16 mouse cellular contexts compared by ENCODE assay signal in genomic region chr3:116267036-116267654, GRCm38 (mm10). TPM values are rescaled to one million over a fixed set of nuclear protein-coding genes. Genes with fewer than 3 reads are reported as not detected.
DNase-seq lines count a peak whose midpoint lies in the region; ATAC-seq and TF ChIP-seq lines count a peak whose summit lies in the region.
"Had no signal": no experiment of that assay in that cellular context is flagged by ENCODE, and none has a peak within 500 bp of the region (broad histone marks: within the 10 kb centered on the region; RNA-seq: fewer than 3 reads in every experiment).

No protein-coding gene starts in this region.

- no peaks in the 10 kb centered on the region for H3K9me3 ChIP-seq in forebrain, embryonic 15.5 days
- no peaks in the 10 kb centered on the region for H3K9me3 ChIP-seq in forebrain, embryonic 14.5 days (replicated peaks; ENCODE audit: control insufficient read depth, low read length)
- H3K9me3 ChIP-seq in kidney, postnatal 0 days (replicated peaks; ENCODE audit: low read length), result no peaks in the 10 kb centered on the region
- H3K9me3 ChIP-seq in embryonic facial prominence, embryonic 14.5 days (ENCODE audit: control insufficient read depth, low read length), result no peaks in the 10 kb centered on the region
- no peaks in the 10 kb centered on the region for H3K9me3 ChIP-seq in midbrain, embryonic 15.5 days
- H3K9me3 ChIP-seq: heart, embryonic 15.5 days; lung, embryonic 15.5 days had no signal

- no peak overlapping the region for H3K9ac ChIP-seq in forebrain, embryonic 15.5 days (replicated peaks)
- H3K9ac ChIP-seq in forebrain, embryonic 14.5 days (ENCODE audit: low read length), result no peak overlapping the region
- H3K9ac ChIP-seq in kidney, postnatal 0 days (ENCODE audit: low read depth, low read length), result no peak overlapping the region
- H3K9ac ChIP-seq in embryonic facial prominence, embryonic 14.5 days (ENCODE audit: low read depth, low read length), result no peak overlapping the region
- no peak overlapping the region for H3K9ac ChIP-seq in midbrain, embryonic 15.5 days
- H3K9ac ChIP-seq: heart, embryonic 15.5 days; lung, embryonic 15.5 days had no signal

- no peaks in the 10 kb centered on the region for H3K36me3 ChIP-seq in forebrain, embryonic 15.5 days
- no peaks in the 10 kb centered on the region for H3K36me3 ChIP-seq in forebrain, embryonic 14.5 days (ENCODE audit: control insufficient read depth, insufficient read depth, low read length)
- no peaks in the 10 kb centered on the region for H3K36me3 ChIP-seq in kidney, postnatal 0 days (ENCODE audit: insufficient read depth, low read length)
- H3K36me3 ChIP-seq in embryonic facial prominence, embryonic 14.5 days (ENCODE audit: control insufficient read depth, insufficient read depth, low read length), result no peaks in the 10 kb centered on the region
- H3K36me3 ChIP-seq in midbrain, embryonic 15.5 days (replicated peaks), result no peaks in the 10 kb centered on the region
- H3K36me3 ChIP-seq: heart, embryonic 15.5 days; lung, embryonic 15.5 days had no signal

- intact Hi-C loops in heart, postnatal 25 days (cut with DNase I), result no loop called here

- TF ChIP-seq CTCF in kidney, postnatal 0 days (IDR thresholded peaks at IDR 0.05; ENCODE audit: low read depth), result no peak

- no peak for DNase-seq in forebrain, embryonic 14.5 days (ENCODE audit: low spot score)
- DNase-seq in kidney, postnatal 0 days (ENCODE audit: low spot score), result no peak
- no peak for DNase-seq in kidney, postnatal 36 days
- DNase-seq in embryonic facial prominence, embryonic 14.5 days (ENCODE audit: low spot score), result no peak
- no peak for DNase-seq in right cerebral cortex, adult 18-20 months
- no peak for DNase-seq in heart, postnatal 25 days (ENCODE audit: low spot score)
- DNase-seq: B cell, adult 2 months; cerebellum, postnatal 14 days; gastrocnemius, postnatal 25 days; kidney, postnatal 14 days; right cerebral cortex, postnatal 25 days had no signal

- no peak overlapping the region for H3K4me3 ChIP-seq in forebrain, embryonic 15.5 days
- no peak overlapping the region for H3K4me3 ChIP-seq in forebrain, embryonic 14.5 days (ENCODE audit: low read depth, low read length)
- no peak overlapping the region for H3K4me3 ChIP-seq in kidney, postnatal 0 days (replicated peaks; ENCODE audit: low read depth, low read length)
- H3K4me3 ChIP-seq in embryonic facial prominence, embryonic 14.5 days (ENCODE audit: low read depth, low read length), result no peak overlapping the region
- H3K4me3 ChIP-seq in midbrain, embryonic 15.5 days, result no peak overlapping the region
- H3K4me3 ChIP-seq: heart, embryonic 15.5 days; lung, embryonic 15.5 days had no signal

- no peaks in the 10 kb centered on the region for H3K4me1 ChIP-seq in forebrain, embryonic 15.5 days
- no peaks in the 10 kb centered on the region for H3K4me1 ChIP-seq in forebrain, embryonic 14.5 days (ENCODE audit: control insufficient read depth, insufficient read depth, low read length)
- no peaks in the 10 kb centered on the region for H3K4me1 ChIP-seq in kidney, postnatal 0 days (replicated peaks; ENCODE audit: insufficient read depth, low read length)
- no peaks in the 10 kb centered on the region for H3K4me1 ChIP-seq in embryonic facial prominence, embryonic 14.5 days (ENCODE audit: control insufficient read depth, insufficient read depth, low read length)
- no peaks in the 10 kb centered on the region for H3K4me1 ChIP-seq in midbrain, embryonic 15.5 days
- H3K4me1 ChIP-seq: heart, embryonic 15.5 days had no signal

- H3K27me3 ChIP-seq in forebrain, embryonic 15.5 days, result no peaks in the 10 kb centered on the region
- no peaks in the 10 kb centered on the region for H3K27me3 ChIP-seq in forebrain, embryonic 14.5 days (replicated peaks; ENCODE audit: control insufficient read depth, insufficient read depth, low read length)
- H3K27me3 ChIP-seq in kidney, postnatal 0 days (ENCODE audit: insufficient read depth, low read length), result no peaks in the 10 kb centered on the region
- no peaks in the 10 kb centered on the region for H3K27me3 ChIP-seq in embryonic facial prominence, embryonic 14.5 days (replicated peaks; ENCODE audit: control insufficient read depth, insufficient read depth, low read length)
- no peaks in the 10 kb centered on the region for H3K27me3 ChIP-seq in midbrain, embryonic 15.5 days (replicated peaks)
- H3K27me3 ChIP-seq: heart, embryonic 15.5 days; lung, embryonic 15.5 days had no signal

- no peak overlapping the region for H3K27ac ChIP-seq in forebrain, embryonic 15.5 days (replicated peaks)
- H3K27ac ChIP-seq in forebrain, embryonic 14.5 days (ENCODE audit: low read depth, low read length), result no peak overlapping the region
- no peak overlapping the region for H3K27ac ChIP-seq in kidney, postnatal 0 days
- peak overlapping the region; percentile 65; the same call in 1 of the 2 replicates for H3K27ac ChIP-seq in embryonic facial prominence, embryonic 14.5 days (replicated peaks; ENCODE audit: low read depth, low read length)
- no peak overlapping the region for H3K27ac ChIP-seq in midbrain, embryonic 15.5 days
- H3K27ac ChIP-seq: heart, embryonic 15.5 days; lung, embryonic 15.5 days had no signal

- WGBS in forebrain, embryonic 15.5 days, result 93% methylated on average over 2 of the region's 2 CpGs
- 95% methylated on average over 2 of the region's 2 CpGs for WGBS in forebrain, embryonic 14.5 days
- 94% methylated on average over 2 of the region's 2 CpGs for WGBS in kidney, postnatal 0 days
- WGBS in embryonic facial prominence, embryonic 14.5 days, result 88% methylated on average over 2 of the region's 2 CpGs
- WGBS in midbrain, embryonic 15.5 days, result 91% methylated on average over 2 of the region's 2 CpGs

- H3K4me2 ChIP-seq in forebrain, embryonic 15.5 days (replicated peaks), result no peak overlapping the region
- H3K4me2 ChIP-seq in forebrain, embryonic 14.5 days (ENCODE audit: low read length), result no peak overlapping the region
- H3K4me2 ChIP-seq in kidney, postnatal 0 days (ENCODE audit: low read length), result no peak overlapping the region
- no peak overlapping the region for H3K4me2 ChIP-seq in embryonic facial prominence, embryonic 14.5 days (ENCODE audit: low read depth, low read length)
- H3K4me2 ChIP-seq in midbrain, embryonic 15.5 days, result no peak overlapping the region
- H3K4me2 ChIP-seq: heart, embryonic 15.5 days; lung, embryonic 15.5 days had no signal

- peak; percentile 66; the same call in 1 of the 2 replicates for ATAC-seq in forebrain, embryonic 15.5 days (replicated peaks)
- ATAC-seq in forebrain, embryonic 14.5 days, result no peak
- 0 out of 2 replicates have a peak, but pooled peaks have one; percentile 43 for ATAC-seq in kidney, postnatal 0 days (replicated peaks; ENCODE audit: low FRiP score, low read depth)
- no peak for ATAC-seq in embryonic facial prominence, embryonic 14.5 days (ENCODE audit: low read depth)
- ATAC-seq in midbrain, embryonic 15.5 days (replicated peaks), result 0 out of 2 replicates have a peak, but pooled peaks have one; percentile 33

RNA-seq across cellular contexts. Expression of gene Gpr88, which starts 13.8 kb away (rescaled TPM):
- 15.4 and 18.6 TPM in 2 replicates for polyA plus RNA-seq in forebrain, embryonic 15.5 days (2015; fragmentation: Nextera tagmentation; extraction: Ambion mirVana)
- 5.2 and 9.6 TPM in 2 replicates for polyA plus RNA-seq in forebrain, embryonic 14.5 days (2014; fragmentation: Nextera tagmentation; extraction: Ambion mirVana)
- 0.30 and 0.77 TPM in 2 replicates for polyA plus RNA-seq in kidney, postnatal 0 days (2015; fragmentation: Nextera tagmentation; extraction: Ambion mirVana)
- 0.93 and 2.5 TPM in 2 replicates for polyA plus RNA-seq in embryonic facial prominence, embryonic 14.5 days (2014; fragmentation: Nextera tagmentation; extraction: Ambion mirVana)
- 3.0 and 3.2 TPM in 2 replicates for polyA plus RNA-seq in midbrain, embryonic 15.5 days (2015; fragmentation: Nextera tagmentation; extraction: Ambion mirVana)
- under 1 TPM in 1 of 2 experiments, not detected in 1; 0.75 TPM for total RNA-seq in heart, postnatal 25 days (2021)
- total RNA-seq: gastrocnemius, postnatal 25 days; megakaryocyte-erythroid progenitor cell, adult 5-6 weeks had no signal

Comparison
In these comparisons a context has a peak if more than half of its experiments do, and no peak if none do; other contexts are left out.
1. ATAC-seq: peak in forebrain, embryonic 15.5 days (single experiment), kidney, postnatal 0 days (single experiment) and midbrain, embryonic 15.5 days (single experiment); none in forebrain, embryonic 14.5 days (single experiment) and embryonic facial prominence, embryonic 14.5 days (single experiment).